Mouse (Mus musculus) midbrain, embryonic 13.5 days (tissue): ENCODE data around the gene Wdr64. TPM values are rescaled to one million over a fixed set of nuclear protein-coding genes. Genes with fewer than 3 reads are reported as not detected.

ENCODE experiments used
- ATAC-seq: fragments of 200-750 bp; cut with Nextera tagmentation; 2 replicates; pipeline ENCODE4 v1.8.0; 2017; ENCODE audit warnings: mild to moderate bottlenecking, moderate TSS enrichment, moderate library complexity
- H3K27ac ChIP-seq: fragments of 300-500 bp; sonication (generic); 2 replicates; pipeline ENCODE4 v1.5.1; 2015; ENCODE audit warnings: inconsistent platforms, mild to moderate bottlenecking, moderate library complexity
- H3K27me3 ChIP-seq: fragments of 300-500 bp; sonication (generic); 2 replicates; pipeline ENCODE4 v1.6.1; 2015; ENCODE audit warnings: mild to moderate bottlenecking, inconsistent platforms
- H3K36me3 ChIP-seq: fragments of 300-500 bp; sonication (generic); 2 replicates; pipeline ENCODE4 v1.6.1; 2015; ENCODE audit warnings: mild to moderate bottlenecking, inconsistent platforms
- H3K4me1 ChIP-seq: fragments of 300-500 bp; sonication (generic); replicated peaks from 2 replicates; pipeline ENCODE4 v1.6.1; 2015; ENCODE audit warnings: inconsistent platforms
- H3K4me2 ChIP-seq: fragments of 300-500 bp; sonication (generic); replicated peaks from 2 replicates; pipeline ENCODE4 v1.6.1; 2015; ENCODE audit warnings: moderate library complexity, mild to moderate bottlenecking, inconsistent platforms
- H3K4me3 ChIP-seq: fragments of 300-500 bp; sonication (generic); replicated peaks from 2 replicates; pipeline ENCODE4 v1.5.1; 2015; ENCODE audit warnings: mild to moderate bottlenecking, inconsistent platforms
- H3K9ac ChIP-seq: fragments of 300-500 bp; sonication (generic); replicated peaks from 2 replicates; pipeline ENCODE4 v1.6.1; 2015; ENCODE audit warnings: mild to moderate bottlenecking, inconsistent platforms
- H3K9me3 ChIP-seq: fragments of 300-500 bp; sonication (generic); 2 replicates; pipeline ENCODE4 v1.6.1; 2016; ENCODE audit warnings: mild to moderate bottlenecking, inconsistent platforms
- WGBS: fragments of 180-500 bp; shearing (Covaris S2); methylation state at CpG from one replicate; pipeline ENCODE4 v1.1.7; 2015; 5-methylcytosine and 5-hydroxymethylcytosine counted together
- polyA plus RNA-seq: library from polyadenylated mRNA; unstranded; fragments of >200 nt; fragmentation: Nextera tagmentation; extraction: Ambion mirVana; gene quantifications from 2 replicates; pipeline ENCODE4 v1.2.1, GENCODE M21; 2015

Wdr64 gene
- not detected in 2 replicates for polyA plus RNA-seq

DNA sequence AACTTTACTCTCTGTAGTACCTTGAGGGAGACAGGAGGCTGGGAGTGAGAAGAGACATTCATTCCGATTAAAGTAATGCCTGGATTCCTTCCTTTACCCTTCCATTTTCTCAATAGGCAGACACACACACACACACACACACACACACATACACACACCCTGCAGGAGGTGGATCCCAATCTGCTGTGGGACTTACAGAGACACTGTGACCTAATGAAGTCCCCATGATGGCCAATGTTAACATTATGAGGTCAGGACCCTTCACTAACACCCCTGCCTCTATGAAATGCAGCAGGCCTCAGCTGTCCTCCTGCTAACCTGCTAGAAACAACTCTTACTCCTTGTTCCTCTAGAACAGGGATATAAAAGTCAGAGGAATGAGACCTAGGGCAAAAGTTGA is at the start of gene Wdr64:
Gene Wdr64, plus strand, starts transcription at position 301 of the 400 bp plus-strand sequence.
- WGBS = 83% methylated on average over 1 of the region's 1 CpGs

DNA sequence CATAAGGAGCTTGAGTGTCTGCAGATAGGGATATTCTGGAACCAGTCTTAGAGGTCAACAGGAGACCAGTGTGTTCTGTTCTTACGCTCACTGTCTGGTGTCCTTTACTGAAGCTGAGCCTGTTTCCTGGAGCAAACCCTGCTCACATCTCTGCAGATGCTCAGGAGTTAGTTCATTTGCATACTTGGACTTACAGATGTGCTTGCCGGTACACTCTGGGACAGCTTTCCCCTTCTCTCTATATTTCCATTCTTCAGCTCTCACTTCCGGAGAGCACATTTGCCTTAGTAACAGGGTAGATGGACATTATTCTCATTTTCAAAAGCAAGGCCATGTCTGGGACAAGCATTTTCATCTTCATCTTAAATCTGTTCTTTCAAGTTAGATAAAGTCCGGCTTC is 49.8 kb upstream of the Wdr64 start:
- no peak overlapping the region for H3K4me3 ChIP-seq
- no peak overlapping the region for H3K27ac ChIP-seq
- no peak overlapping the region for H3K9ac ChIP-seq
- ATAC-seq = no peak
- no peak overlapping the region for H3K4me2 ChIP-seq
- no peaks in the 10 kb centered on the region for H3K9me3 ChIP-seq
- 91% methylated on average over 4 of the region's 4 CpGs for WGBS
- H3K36me3 ChIP-seq = no peaks in the 10 kb centered on the region
- no peaks in the 10 kb centered on the region for H3K27me3 ChIP-seq
- H3K4me1 ChIP-seq = no peaks in the 10 kb centered on the region

More for the DNA sequence above, at the start of gene Wdr64:
- H3K27me3 ChIP-seq = no peaks in the 10 kb centered on the region
- no peaks in the 10 kb centered on the region for H3K36me3 ChIP-seq
- H3K9ac ChIP-seq = no peak within 1 kb of the TSS
- no peak within 1 kb of the TSS for H3K4me2 ChIP-seq
- H3K9me3 ChIP-seq = no peaks in the 10 kb centered on the region
- H3K27ac ChIP-seq = no peak within 1 kb of the TSS
- 0 out of 2 replicates have a peak, but pooled peaks cover 3% of the 10 kb centered on the region for H3K4me1 ChIP-seq
- no peak within 1 kb of the TSS for H3K4me3 ChIP-seq
- ATAC-seq = no peak

DNA sequence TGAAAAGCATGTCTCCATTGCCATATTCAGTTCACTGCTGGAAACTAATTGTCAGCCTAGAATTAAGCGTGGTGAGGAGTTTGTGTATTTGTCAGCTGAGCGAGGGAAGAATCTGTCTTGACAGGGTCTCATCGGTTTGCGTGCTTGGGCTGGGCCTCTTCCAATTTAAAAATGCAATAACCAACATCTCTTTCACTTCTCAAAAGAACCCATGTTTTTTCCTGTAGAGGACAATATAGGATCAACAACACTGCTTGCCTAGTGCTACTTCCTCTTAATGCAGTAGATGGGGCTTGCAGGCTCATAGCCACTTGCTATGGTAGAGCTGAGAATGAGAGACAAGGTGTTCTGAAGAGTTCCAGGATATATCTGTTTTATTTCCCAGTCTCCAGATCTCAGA is 38.5 kb upstream of the Wdr64 start:
- Histone ChIP-seq H3K4me2 (no peak overlapping the region), H3K9ac (no peak overlapping the region)
- 95% methylated on average over 4 of the region's 4 CpGs for WGBS

DNA sequence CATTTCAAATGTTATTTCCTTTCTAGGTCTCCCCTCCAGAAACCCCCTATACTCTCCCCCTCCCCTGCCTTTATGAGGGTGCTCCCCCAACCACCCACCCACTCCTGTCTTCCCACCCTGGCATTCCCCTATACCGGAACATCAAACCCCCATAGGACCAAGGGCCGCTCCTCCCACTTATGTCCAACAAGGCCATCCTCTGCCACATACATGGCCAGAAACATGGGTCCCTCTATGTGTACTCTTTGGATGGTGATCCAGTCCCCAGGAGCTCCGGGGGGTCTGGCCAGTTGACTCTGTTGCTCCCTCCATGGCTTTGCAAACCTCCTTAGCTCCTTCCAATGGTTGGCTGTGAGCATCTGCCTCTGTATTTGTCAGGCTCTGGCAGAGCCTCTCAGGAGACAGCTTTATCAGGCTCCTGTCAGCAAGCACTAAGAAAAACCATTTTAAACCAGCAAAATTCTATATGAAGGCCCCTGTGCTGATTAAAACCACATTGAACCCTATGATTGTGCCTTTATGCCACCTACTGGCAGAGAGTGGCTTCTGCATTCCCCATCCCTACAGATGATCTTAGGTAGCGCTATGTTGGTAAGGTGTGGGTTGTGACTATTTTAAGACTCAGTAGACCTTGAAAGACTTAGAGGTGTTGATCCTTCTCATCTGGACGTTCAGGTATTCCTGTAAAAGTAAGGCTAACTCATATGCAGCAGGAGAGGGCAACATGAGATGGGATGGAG is 29.6 kb upstream of the Wdr64 start:
- Histone ChIP-seq H3K4me2 (no peak overlapping the region), H3K9ac (no peak overlapping the region), H3K36me3 (no peaks in the 10 kb centered on the region), H3K4me3 (no peak overlapping the region), H3K9me3 (no peaks in the 10 kb centered on the region), H3K27ac (no peak overlapping the region), H3K4me1 (no peaks in the 10 kb centered on the region), H3K27me3 (no peaks in the 10 kb centered on the region)
- 83% methylated on average over 5 of the region's 5 CpGs for WGBS
- peak; percentile 76 for ATAC-seq

More for the DNA sequence above, 38.5 kb upstream of the Wdr64 start:
- Histone ChIP-seq H3K4me3 (no peak overlapping the region), H3K27me3 (no peaks in the 10 kb centered on the region), H3K27ac (no peak overlapping the region), H3K36me3 (peaks cover 7% of the 10 kb centered on the region; the same call in 1 of the 2 replicates), H3K4me1 (no peaks in the 10 kb centered on the region), H3K9me3 (no peaks in the 10 kb centered on the region)
- no peak for ATAC-seq

DNA sequence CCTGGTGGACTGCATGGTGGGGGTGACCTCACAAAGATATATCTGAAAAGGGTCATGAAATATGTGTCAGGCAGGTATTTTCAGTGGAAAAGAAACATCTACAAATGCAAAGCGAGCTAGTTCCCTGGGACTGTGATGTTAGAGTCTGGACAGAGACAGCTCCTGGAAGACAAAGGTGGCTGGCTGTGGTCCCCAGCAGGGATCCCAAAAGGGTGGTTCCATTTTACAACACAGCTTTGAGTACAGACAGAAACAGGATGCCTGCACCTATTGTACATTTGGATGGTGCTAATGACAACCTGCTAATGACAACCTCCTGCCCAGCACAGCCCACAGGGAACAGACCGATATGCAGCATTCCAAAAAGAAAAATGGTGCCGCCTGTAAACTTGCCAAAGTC is 28.9 kb upstream of the Wdr64 start:
- no peaks in the 10 kb centered on the region for H3K9me3 ChIP-seq
- H3K27ac ChIP-seq = no peak overlapping the region
- no peaks in the 10 kb centered on the region for H3K36me3 ChIP-seq
- no peak overlapping the region for H3K4me2 ChIP-seq
- WGBS = 93% methylated on average over 3 of the region's 3 CpGs
- H3K4me3 ChIP-seq = no peak overlapping the region
- H3K4me1 ChIP-seq = no peaks in the 10 kb centered on the region
- H3K27me3 ChIP-seq = no peaks in the 10 kb centered on the region
- no peak overlapping the region for H3K9ac ChIP-seq
- peak; percentile 16; the same call in 1 of the 2 replicates for ATAC-seq

DNA sequence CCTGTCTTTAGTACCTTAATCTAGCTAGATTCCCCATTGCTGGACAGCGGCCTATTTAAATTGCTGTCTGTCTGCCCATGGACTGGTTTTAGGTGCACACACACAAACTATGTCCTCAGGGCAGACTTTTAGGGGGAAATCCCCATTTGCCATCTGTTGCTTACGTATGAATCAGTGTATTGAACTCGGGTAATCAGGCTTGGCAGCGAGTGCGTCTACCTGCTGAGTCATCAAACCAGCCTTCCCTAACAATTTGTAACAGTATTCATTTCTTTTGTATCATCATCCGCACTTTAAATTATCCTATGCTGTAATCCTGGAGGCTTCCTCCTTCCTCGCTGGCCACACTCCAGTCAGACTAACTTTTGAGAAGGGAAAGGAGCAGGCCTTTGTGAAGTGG is 28.4 kb upstream of the Wdr64 start:
- ATAC-seq = no peak
- no peak overlapping the region for H3K9ac ChIP-seq
- no peaks in the 10 kb centered on the region for H3K4me1 ChIP-seq
- 69% methylated on average over 7 of the region's 7 CpGs for WGBS
- no peak overlapping the region for H3K4me3 ChIP-seq
- no peaks in the 10 kb centered on the region for H3K27me3 ChIP-seq
- H3K4me2 ChIP-seq = no peak overlapping the region
- no peaks in the 10 kb centered on the region for H3K9me3 ChIP-seq
- no peaks in the 10 kb centered on the region for H3K36me3 ChIP-seq
- no peak overlapping the region for H3K27ac ChIP-seq

DNA sequence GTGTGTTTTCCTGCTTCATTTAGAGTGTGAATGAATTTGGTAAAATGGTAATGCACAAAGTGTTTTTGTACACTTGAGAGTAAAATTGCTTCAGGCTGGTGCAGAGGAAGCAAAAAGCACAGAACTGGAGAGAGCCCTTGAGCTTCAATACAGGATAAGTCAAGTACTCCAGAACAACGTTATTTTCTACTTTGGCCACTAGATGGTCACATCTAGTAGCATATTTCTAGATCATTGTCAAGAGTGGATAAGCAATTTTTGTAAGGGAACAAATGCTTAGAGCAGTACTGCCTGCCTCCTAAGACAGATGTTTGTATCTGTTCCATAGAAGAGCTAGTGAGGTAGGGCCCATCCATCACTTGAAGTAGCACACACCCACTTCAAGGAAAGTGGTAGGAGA is 26.8 kb upstream of the Wdr64 start:
- Histone ChIP-seq H3K36me3 (no peaks in the 10 kb centered on the region), H3K9ac (no peak overlapping the region), H3K4me2 (no peak overlapping the region), H3K4me1 (no peaks in the 10 kb centered on the region), H3K27ac (no peak overlapping the region), H3K27me3 (no peaks in the 10 kb centered on the region), H3K9me3 (no peaks in the 10 kb centered on the region), H3K4me3 (no peak overlapping the region)
- WGBS = 54% methylated on average over 1 of the region's 1 CpGs
- no peak for ATAC-seq

DNA sequence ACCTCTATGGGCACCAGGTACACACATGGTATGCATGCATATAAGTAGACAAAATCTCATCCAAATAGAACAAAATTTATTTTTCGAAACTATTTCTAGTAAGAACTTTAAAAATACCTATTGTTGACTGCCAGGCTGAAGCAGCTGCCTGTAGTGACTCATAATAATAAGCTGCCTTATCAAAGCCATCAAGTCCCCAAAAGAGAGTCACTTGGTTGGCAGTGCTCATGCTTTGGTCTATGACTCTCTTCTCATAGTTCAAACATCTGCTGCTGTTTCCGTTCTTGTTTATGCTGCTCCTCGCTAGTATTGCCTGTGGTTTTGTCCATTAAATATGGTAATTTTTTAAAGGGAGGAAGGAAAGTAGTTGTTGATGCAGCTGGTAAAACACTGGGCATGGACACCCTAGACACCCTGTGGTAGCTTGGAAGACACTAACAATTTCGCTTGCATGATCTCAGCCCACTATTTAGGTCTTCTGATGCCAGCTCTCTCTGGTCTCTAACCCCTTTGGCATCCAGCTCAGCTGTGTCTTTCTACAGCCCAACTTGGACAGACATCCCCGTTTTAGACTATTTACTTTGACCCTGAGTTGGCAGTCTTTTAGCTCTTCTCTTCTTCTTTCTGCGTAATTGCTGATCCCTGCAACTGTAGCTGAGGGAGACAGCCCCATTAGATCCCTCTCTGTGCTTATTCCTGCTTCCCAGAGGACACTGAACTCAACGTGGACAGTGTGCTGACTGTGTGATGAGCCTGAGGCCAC is 24.6 kb upstream of the Wdr64 start:
- Histone ChIP-seq H3K9me3 (no peaks in the 10 kb centered on the region), H3K9ac (no peak overlapping the region), H3K27ac (no peak overlapping the region), H3K4me2 (no peak overlapping the region), H3K4me3 (no peak overlapping the region), H3K4me1 (no peaks in the 10 kb centered on the region), H3K27me3 (no peaks in the 10 kb centered on the region), H3K36me3 (no peaks in the 10 kb centered on the region)
- no peak for ATAC-seq
- 87% methylated on average over 7 of the region's 7 CpGs for WGBS

DNA sequence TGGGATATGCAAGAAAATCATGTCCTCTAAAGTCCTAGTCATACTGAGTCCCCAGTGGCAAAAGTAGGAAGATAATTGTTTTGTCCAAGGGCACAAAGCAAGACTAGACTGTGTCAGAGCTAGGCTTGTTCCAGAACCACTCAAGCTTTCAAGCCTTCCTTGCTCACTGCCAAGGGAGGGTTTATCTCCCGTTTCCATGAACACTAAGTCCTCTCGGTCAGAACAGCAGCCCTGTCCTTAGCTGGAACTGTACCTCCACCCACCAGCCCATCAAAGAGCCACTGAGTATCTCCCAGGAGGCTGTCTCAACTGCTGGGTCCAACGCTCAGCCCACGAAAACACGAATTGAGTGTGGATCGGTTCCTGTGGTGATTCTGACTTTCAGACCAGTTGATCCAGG is 23.3 kb upstream of the Wdr64 start:
- no peaks in the 10 kb centered on the region for H3K36me3 ChIP-seq
- no peak for ATAC-seq
- no peaks in the 10 kb centered on the region for H3K27me3 ChIP-seq
- no peak overlapping the region for H3K4me2 ChIP-seq
- 92% methylated on average over 6 of the region's 6 CpGs for WGBS
- no peaks in the 10 kb centered on the region for H3K4me1 ChIP-seq
- H3K4me3 ChIP-seq = no peak overlapping the region
- H3K9me3 ChIP-seq = no peaks in the 10 kb centered on the region
- H3K27ac ChIP-seq = no peak overlapping the region
- no peak overlapping the region for H3K9ac ChIP-seq

DNA sequence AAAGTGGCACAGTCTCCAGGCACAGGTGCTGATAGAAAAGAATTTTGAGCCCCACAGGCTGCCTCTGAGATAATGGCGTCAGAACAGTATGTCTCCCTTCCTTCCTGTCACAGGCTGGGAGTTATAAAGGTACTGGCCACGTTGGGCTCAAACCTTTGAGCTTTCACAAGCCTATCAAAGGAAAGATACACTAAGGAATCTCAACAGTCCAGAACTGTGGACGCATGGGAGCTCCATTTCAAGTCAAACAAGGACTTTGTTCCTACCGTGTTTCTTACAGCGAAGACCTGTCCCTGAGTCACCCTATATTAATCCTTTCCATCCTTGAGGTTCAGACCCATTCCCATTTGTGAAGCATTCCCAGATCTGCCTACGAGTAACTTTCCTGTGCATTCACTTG is 20.9 kb upstream of the Wdr64 start:
- WGBS = 91% methylated on average over 6 of the region's 6 CpGs
- H3K4me3 ChIP-seq = no peak overlapping the region
- ATAC-seq = no peak
- no peak overlapping the region for H3K27ac ChIP-seq
- H3K9me3 ChIP-seq = no peaks in the 10 kb centered on the region
- H3K4me1 ChIP-seq = no peaks in the 10 kb centered on the region
- H3K4me2 ChIP-seq = no peak overlapping the region
- no peak overlapping the region for H3K9ac ChIP-seq
- no peaks in the 10 kb centered on the region for H3K36me3 ChIP-seq
- no peaks in the 10 kb centered on the region for H3K27me3 ChIP-seq

DNA sequence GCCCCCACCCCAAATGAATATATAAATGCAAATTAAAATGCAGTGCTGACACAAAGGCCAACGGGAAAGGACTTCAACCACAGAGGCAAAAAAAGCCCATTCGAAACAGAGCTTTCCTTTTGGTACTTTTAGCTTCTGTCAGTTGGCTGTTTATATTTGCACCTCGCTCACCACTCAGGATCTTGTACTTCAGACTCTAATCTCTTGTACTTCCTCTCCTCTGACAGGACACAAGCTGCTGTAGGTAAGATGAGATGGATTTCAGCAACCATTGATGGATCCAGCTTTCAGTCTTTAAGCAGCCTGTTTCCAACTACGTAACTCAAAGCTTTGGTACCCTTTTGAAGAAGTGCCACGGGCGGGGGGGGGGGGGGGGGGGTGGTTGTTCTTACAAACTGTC is 17.4 kb upstream of the Wdr64 start:
- Histone ChIP-seq H3K4me3 (no peak overlapping the region), H3K9me3 (no peaks in the 10 kb centered on the region), H3K4me2 (no peak overlapping the region), H3K4me1 (no peaks in the 10 kb centered on the region), H3K27ac (no peak overlapping the region), H3K27me3 (no peaks in the 10 kb centered on the region), H3K36me3 (peaks cover 8% of the 10 kb centered on the region), H3K9ac (no peak overlapping the region)
- WGBS = 83% methylated on average over 6 of the region's 6 CpGs
- ATAC-seq = no peak

DNA sequence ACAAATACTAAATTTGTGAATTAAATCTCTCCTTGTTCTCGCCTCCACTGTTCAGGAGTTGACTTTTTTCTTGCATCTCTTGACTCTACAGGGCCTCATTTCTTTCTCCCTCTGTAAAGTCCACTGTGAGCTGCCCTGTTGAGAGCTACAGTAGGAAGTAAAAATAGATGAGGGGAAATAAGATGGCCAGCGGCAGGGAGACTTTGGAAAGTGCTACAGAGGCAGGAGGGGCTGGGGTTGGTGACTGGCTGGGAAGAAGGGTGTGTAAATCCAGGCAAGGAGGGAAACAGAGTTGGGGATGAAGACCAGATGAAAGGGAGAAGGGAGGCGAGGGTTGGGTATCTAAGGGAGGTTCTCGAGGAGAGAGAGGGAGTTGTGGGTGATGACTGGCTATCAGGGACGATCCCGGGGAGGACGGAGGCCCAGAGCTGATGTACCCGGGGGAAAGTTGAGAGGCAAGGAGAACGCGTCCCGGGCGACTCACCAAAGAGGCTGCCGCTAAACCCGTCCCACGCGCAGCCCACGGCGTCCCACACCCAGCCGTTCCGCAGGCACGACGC is 6.6 kb upstream of the Wdr64 start:
- H3K4me1 ChIP-seq = peaks cover 31% of the 10 kb centered on the region
- WGBS = under 1% methylated on average over 22 of the region's 22 CpGs

More for the DNA sequence above, 6.6 kb upstream of the Wdr64 start:
- H3K9me3 ChIP-seq = no peaks in the 10 kb centered on the region
- peak overlapping the region; percentile 77 for H3K4me2 ChIP-seq
- no peak for ATAC-seq
- no peaks in the 10 kb centered on the region for H3K27me3 ChIP-seq
- peaks cover 15% of the 10 kb centered on the region for H3K36me3 ChIP-seq
- peak overlapping the region; percentile 81 for H3K4me3 ChIP-seq
- H3K27ac ChIP-seq = peak overlapping the region; percentile 91
- peak overlapping the region; percentile 83 for H3K9ac ChIP-seq
